Mouse (Mus musculus) MEL (cell line): ENCODE measurements around the gene Cend1. TPM values are rescaled to one million over a fixed set of nuclear protein-coding genes. Genes with fewer than 3 reads are reported as not detected.

Experiments used
- DNase-seq: peaks from one replicate; pipeline ENCODE4 v3.0.0; 2011; ENCODE audit warnings: low read depth, low spot score
- H3K27ac ChIP-seq: 2 replicates; pipeline ENCODE4 v1.5.1; 2012; ENCODE audit warnings: low read depth, mild to moderate bottlenecking, control low read depth, low read length, moderate library complexity; ENCODE audit not compliant: control insufficient read depth
- H3K27me3 ChIP-seq, 2 experiments: fragments of 150-350 bp in 1 of 2; sonication (generic) in 1 of 2; 2 replicates each; pipeline ENCODE4 v1.6.1; 2012; ENCODE audit warnings: low read length in 2 of 2, mild to moderate bottlenecking in 2 of 2, improper control_type of control experiment in 1 of 2, moderate library complexity in 1 of 2; ENCODE audit not compliant: insufficient read depth in 2 of 2, control insufficient read depth in 1 of 2
- H3K36me3 ChIP-seq, 2 experiments: 2 replicates each; pipeline ENCODE4 v1.6.1; 2012 to 2014; ENCODE audit warnings: low read length in 2 of 2, improper control_type of control experiment in 1 of 2, inconsistent platforms in 1 of 2, mild to moderate bottlenecking in 1 of 2; ENCODE audit not compliant: insufficient read depth in 2 of 2, control insufficient read depth in 1 of 2
- H3K4me1 ChIP-seq, 2 experiments: fragments of 150-350 bp in 1 of 2; sonication (generic) in 1 of 2; 2 replicates each; pipeline ENCODE4 v1.6.1; 2012; ENCODE audit warnings: low read length in 2 of 2, improper control_type of control experiment in 1 of 2, mild to moderate bottlenecking in 1 of 2; ENCODE audit not compliant: insufficient read depth in 2 of 2, control insufficient read depth in 1 of 2
- H3K4me3 ChIP-seq, 2 experiments: fragments of 150-350 bp in 1 of 2; sonication (generic) in 1 of 2; 2 replicates each; pipeline ENCODE4 v1.5.1; 2012; ENCODE audit warnings: low read depth in 2 of 2, low read length in 2 of 2, mild to moderate bottlenecking in 2 of 2, moderate library complexity in 2 of 2, control low read depth in 1 of 2, improper control_type of control experiment in 1 of 2; ENCODE audit not compliant: control insufficient read depth in 1 of 2, insufficient read depth in 1 of 2
- H3K79me2 ChIP-seq: 2 replicates; pipeline ENCODE4 v1.6.1; 2012; ENCODE audit warnings: mild to moderate bottlenecking, low read length, moderate library complexity; ENCODE audit not compliant: control insufficient read depth, poor library complexity, insufficient read depth
- H3K9ac ChIP-seq: 2 replicates; pipeline ENCODE4 v1.6.1; 2012; ENCODE audit warnings: low read depth, mild to moderate bottlenecking, control low read depth, low read length, moderate library complexity; ENCODE audit not compliant: control insufficient read depth, poor library complexity, severe bottlenecking
- H3K9me3 ChIP-seq: fragments of 150-350 bp; sonication (generic); replicated peaks from 2 replicates; pipeline ENCODE4 v1.6.1; 2012; ENCODE audit warnings: mild to moderate bottlenecking, low read length, improper control_type of control experiment, moderate library complexity; ENCODE audit not compliant: insufficient read depth
- CHD2 ChIP-seq: IDR thresholded peaks from 2 replicates; pipeline ENCODE4 v1.6.1; 2011; ENCODE audit warnings: low read length, improper control_type of control experiment
- CTCF ChIP-seq, 3 experiments: IDR thresholded peaks in 2 of 3; conservative IDR thresholded peaks in 1 of 3; 2 replicates each; pipeline ENCODE4 v1.5.1; 2011 to 2012; ENCODE audit warnings: low read length in 3 of 3, low read depth in 2 of 3, mild to moderate bottlenecking in 2 of 3, improper control_type of control experiment in 1 of 3, inconsistent platforms in 1 of 3, mixed read lengths in 1 of 3, moderate library complexity in 1 of 3; ENCODE audit not compliant: control insufficient read depth in 1 of 3, insufficient read depth in 1 of 3, poor library complexity in 1 of 3, severe bottlenecking in 1 of 3
- E2F4 ChIP-seq: IDR thresholded peaks from 2 replicates; pipeline ENCODE4 v1.6.1; 2011; ENCODE audit warnings: low read depth, low read length, improper control_type of control experiment, borderline replicate concordance
- ELF1 ChIP-seq: IDR thresholded peaks from 2 replicates; pipeline ENCODE4 v1.6.1; 2014; ENCODE audit warnings: low read depth, mild to moderate bottlenecking, inconsistent platforms, low read length, improper control_type of control experiment, moderate library complexity
- GABPA ChIP-seq: IDR thresholded peaks from 2 replicates; pipeline ENCODE4 v1.6.1; 2012; ENCODE audit warnings: low read depth, mild to moderate bottlenecking, inconsistent platforms, low read length, improper control_type of control experiment, moderate library complexity
- GATA1 ChIP-seq: IDR thresholded peaks from 2 replicates; pipeline ENCODE4 v1.6.1; 2011; ENCODE audit warnings: low read depth, low read length, improper control_type of control experiment
- HCFC1 ChIP-seq: IDR thresholded peaks from 2 replicates; pipeline ENCODE4 v1.6.1; 2012; ENCODE audit warnings: low read depth, mild to moderate bottlenecking, inconsistent platforms, low read length, improper control_type of control experiment, moderate library complexity
- KAT2A ChIP-seq: conservative IDR thresholded peaks from 2 replicates; pipeline ENCODE4 v1.6.1; 2012; ENCODE audit warnings: low read depth, low read length, improper control_type of control experiment, inconsistent platforms
- MAFK ChIP-seq: IDR thresholded peaks from 2 replicates; pipeline ENCODE4 v1.6.1; 2011; ENCODE audit warnings: low read depth, mild to moderate bottlenecking, low read length, improper control_type of control experiment, borderline replicate concordance
- MAX ChIP-seq: IDR thresholded peaks from 2 replicates; pipeline ENCODE4 v1.6.1; 2011; ENCODE audit warnings: low read length, improper control_type of control experiment
- MAZ ChIP-seq: IDR thresholded peaks from 2 replicates; pipeline ENCODE4 v1.6.1; 2012; ENCODE audit warnings: low read depth, mild to moderate bottlenecking, inconsistent platforms, low read length, improper control_type of control experiment
- MEF2A ChIP-seq: IDR thresholded peaks from 2 replicates; pipeline ENCODE4 v1.6.1; 2014; ENCODE audit warnings: low read depth, mild to moderate bottlenecking, inconsistent platforms, low read length, improper control_type of control experiment; ENCODE audit not compliant: poor library complexity, insufficient replicate concordance, severe bottlenecking; ENCODE audit errors: extremely low read depth
- MXI1 ChIP-seq: IDR thresholded peaks from 2 replicates; pipeline ENCODE4 v1.6.1; 2011; ENCODE audit warnings: mild to moderate bottlenecking, low read depth, low read length, improper control_type of control experiment
- MYB ChIP-seq: IDR thresholded peaks from 2 replicates; pipeline ENCODE4 v1.6.1; 2011; ENCODE audit warnings: mild to moderate bottlenecking, low read depth, low read length, improper control_type of control experiment
- MYC ChIP-seq: IDR thresholded peaks from 2 replicates; pipeline ENCODE4 v1.6.1; 2011; ENCODE audit warnings: low read depth, mild to moderate bottlenecking, low read length, improper control_type of control experiment, moderate library complexity
- NELFE ChIP-seq: IDR thresholded peaks from 2 replicates; pipeline ENCODE4 v1.6.1; 2011; ENCODE audit warnings: low read depth, low read length, improper control_type of control experiment
- POLR2A ChIP-seq, 2 experiments: IDR thresholded peaks; 2 replicates each; pipeline ENCODE4 v1.6.1; 2011 to 2012; ENCODE audit warnings: low read length in 2 of 2, mild to moderate bottlenecking in 2 of 2, control low read depth in 1 of 2, improper control_type of control experiment in 1 of 2, low read depth in 1 of 2, moderate library complexity in 1 of 2; ENCODE audit not compliant: control insufficient read depth in 1 of 2, insufficient read depth in 1 of 2, poor library complexity in 1 of 2
- POLR2AphosphoS2 ChIP-seq: IDR thresholded peaks from 2 replicates; pipeline ENCODE4 v1.6.1; 2011; ENCODE audit warnings: low read length, improper control_type of control experiment
- RAD21 ChIP-seq: IDR thresholded peaks from 2 replicates; pipeline ENCODE4 v1.6.1; 2011; ENCODE audit warnings: mild to moderate bottlenecking, low read depth, low read length, improper control_type of control experiment
- SIN3A ChIP-seq: IDR thresholded peaks from 2 replicates; pipeline ENCODE4 v1.6.1; 2012; ENCODE audit warnings: low read length, improper control_type of control experiment, inconsistent platforms
- TAL1 ChIP-seq: IDR thresholded peaks from 2 replicates; pipeline ENCODE4 v1.6.1; 2012; ENCODE audit warnings: mild to moderate bottlenecking, inconsistent platforms, low read length, moderate library complexity, mixed read lengths
- TBP ChIP-seq: IDR thresholded peaks from 2 replicates; pipeline ENCODE4 v1.8.0; 2011; ENCODE audit warnings: low read depth, low read length, improper control_type of control experiment
- TCF12 ChIP-seq: IDR thresholded peaks from 2 replicates; pipeline ENCODE4 v1.6.1; 2014; ENCODE audit warnings: low read depth, mild to moderate bottlenecking, inconsistent platforms, low read length, improper control_type of control experiment, moderate library complexity
- UBTF ChIP-seq: IDR thresholded peaks from 2 replicates; pipeline ENCODE4 v1.6.1; 2012; ENCODE audit warnings: low read depth, mild to moderate bottlenecking, inconsistent platforms, low read length, improper control_type of control experiment, moderate library complexity, borderline replicate concordance; ENCODE audit not compliant: insufficient read depth
- USF1 ChIP-seq: IDR thresholded peaks from 2 replicates; pipeline ENCODE4 v1.6.1; 2014; ENCODE audit warnings: low read depth, mild to moderate bottlenecking, inconsistent platforms, low read length, improper control_type of control experiment, moderate library complexity
- ZC3H11A ChIP-seq: IDR thresholded peaks from 2 replicates; pipeline ENCODE4 v1.6.1; 2012; ENCODE audit warnings: low read depth, mild to moderate bottlenecking, inconsistent platforms, low read length, improper control_type of control experiment
- ZKSCAN1 ChIP-seq: IDR thresholded peaks from 2 replicates; pipeline ENCODE4 v1.6.1; 2012; ENCODE audit warnings: low read depth, mild to moderate bottlenecking, inconsistent platforms, low read length, improper control_type of control experiment, moderate library complexity
- ZMIZ1 ChIP-seq: IDR thresholded peaks from 2 replicates; pipeline ENCODE4 v1.6.1; 2012; ENCODE audit warnings: low read depth, mild to moderate bottlenecking, inconsistent platforms, low read length, improper control_type of control experiment, moderate library complexity
- ZNF384 ChIP-seq: IDR thresholded peaks from 2 replicates; pipeline ENCODE4 v1.6.1; 2012; ENCODE audit warnings: low read depth, mild to moderate bottlenecking, inconsistent platforms, low read length, improper control_type of control experiment
- polyA plus RNA-seq, 2 experiments: library from polyadenylated mRNA; stranded (reverse) in 1 of 2; unstranded in 1 of 2; fragments of >175 nt in 1 of 2; fragments of >200 nt in 1 of 2; gene quantifications; 2 replicates each; pipeline versions ENCODE4 v1.2.1 to v1.2.4; 2012; ENCODE audit warnings: low replicate concordance in 2 of 2, low read depth in 1 of 2; ENCODE audit not compliant: insufficient read length in 2 of 2, insufficient read depth in 1 of 2, missing spikeins in 1 of 2
- total RNA-seq: library from RNA; depleted of rRNA; stranded (reverse); fragments of 300-350 nt; gene quantifications from 2 replicates; pipeline ENCODE4 v1.2.3, GENCODE M21; 2012

Cend1 gene
- total and polyA plus RNA-seq, 3 experiments = not detected

- Histone ChIP-seq H3K4me1 (peaks cover 4 to 22% of the 10 kb centered on the region in 2 experiments; a peak in 3 of 4 replicates), H3K79me2 (peaks cover 28% of the 10 kb centered on the region), H3K27ac (no peak overlapping the region), H3K9me3 (no peaks in the 10 kb centered on the region), H3K36me3 (peaks cover 0 to 20% of the 10 kb centered on the region in 2 experiments; a peak in 2 of 4 replicates), H3K4me3 (no peak overlapping the region), H3K9ac (no peak overlapping the region), H3K27me3 (no peaks in the 10 kb centered on the region)
- TF ChIP-seq ZMIZ1 = no peak
- no peak for TF ChIP-seq MYB
- TF ChIP-seq ZNF384 = no peak
- no peak for TF ChIP-seq ZKSCAN1
- TF ChIP-seq CTCF (IDR thresholded peaks at IDR 0.05 in 2 of 3, conservative IDR thresholded peaks at IDR 0.05 in 1 of 3; ENCODE audit: control insufficient read depth in 1 of 3, insufficient read depth in 1 of 3, low read depth in 2 of 3, low read length in 3 of 3, poor library complexity in 1 of 3, severe bottlenecking in 1 of 3) = no peak
- no peak for TF ChIP-seq E2F4
- no peak for TF ChIP-seq NELFE
- no peak for TF ChIP-seq MXI1
- no peak for TF ChIP-seq POLR2A (IDR thresholded peaks at IDR 0.05; ENCODE audit: control insufficient read depth in 1 of 2, insufficient read depth in 1 of 2, low read depth in 1 of 2, low read length in 2 of 2, poor library complexity in 1 of 2)
- no peak for TF ChIP-seq ELF1
- no peak for TF ChIP-seq USF1
- TF ChIP-seq MEF2A = no peak
- no peak for TF ChIP-seq GATA1
- no peak for TF ChIP-seq POLR2AphosphoS2
- TF ChIP-seq ZC3H11A = no peak
- no peak for TF ChIP-seq CHD2
- no peak for TF ChIP-seq SIN3A
- DNase-seq = no peak
These were observed 4.5 kb upstream of the Cend1 start for GRCm38 (mm10) chr7:141433517-141434400.

GRCm38 (mm10) chr7:141432741-141433516, 3.6 kb upstream of the Cend1 start:
- no peak overlapping the region for H3K4me3 ChIP-seq
- H3K79me2 ChIP-seq = peaks cover 28% of the 10 kb centered on the region
- H3K27ac ChIP-seq = no peak overlapping the region
- no peak for DNase-seq
- no peaks in the 10 kb centered on the region for H3K9me3 ChIP-seq
- no peaks in the 10 kb centered on the region for H3K27me3 ChIP-seq
- H3K9ac ChIP-seq = no peak overlapping the region
- H3K36me3 ChIP-seq = peaks cover 0 to 20% of the 10 kb centered on the region in 2 experiments; a peak in 2 of 4 replicates
- H3K4me1 ChIP-seq = peaks cover 4 to 22% of the 10 kb centered on the region in 2 experiments; a peak in 3 of 4 replicates
- TF ChIP-seq GABPA (no peak), RAD21 (no peak), MAFK (no peak), NELFE (no peak), SIN3A (no peak), MAZ (no peak), POLR2AphosphoS2 (no peak), MAX (no peak), MXI1 (no peak), TBP (no peak), UBTF (no peak), TAL1 (no peak), USF1 (no peak), MEF2A (no peak), GATA1 (no peak), MYC (no peak), KAT2A (no peak), TCF12 (no peak), HCFC1 (no peak)
